In genomic region chr13:51253371-51253770, GRCm38 (mm10) we compare ENCODE assay signal across 21 mouse cellular contexts.
"Had no signal": no experiment of that assay in that cellular context is flagged by ENCODE, and none has a peak within 500 bp of the region (broad histone marks: within the 10 kb centered on the region; RNA-seq: fewer than 3 reads in every experiment).

No protein-coding gene starts in this region.

- H3K27me3 ChIP-seq: heart, embryonic 12.5 days; hindbrain, embryonic 12.5 days; intestine, embryonic 15.5 days; limb, embryonic 13.5 days; limb, embryonic 15.5 days; liver, embryonic 12.5 days had no signal

- DNase-seq: gastrocnemius, adult 2 months; gastrocnemius, postnatal 10 days; gastrocnemius, postnatal 25 days; heart, adult 18-20 months; heart, postnatal 10 days; heart, postnatal 4 days; kidney, adult 18-20 months; kidney, adult 8-10 months; kidney, postnatal 10 days; kidney, postnatal 25 days; kidney, postnatal 4 days; left cerebral cortex, postnatal 4 days had no signal

- ATAC-seq: hindbrain, embryonic 16.5 days; inflammation-experienced regulatory T-cells, adult 6 months; intestine, embryonic 15.5 days; intestine, postnatal 0 days; liver, embryonic 12.5 days had no signal
